Mouse (Mus musculus): Measurements from ENCODE around the gene Abcc5.
"Not testable (repeated sequence)": the region's sequence is repeated elsewhere in the genome, so short reads cannot be mapped to it uniquely, and the experiment has no call there.

GRCm38 (mm10) chr16:20361496-20361895 is 64.7 kb downstream of the Abcc5 start:
- not testable (repeated sequence) for TF ChIP-seq CTCF (IDR thresholded peaks at IDR 0.05; ENCODE audit: borderline replicate concordance, extremely low read depth, insufficient read depth, insufficient read length); POLR2A (IDR thresholded peaks at IDR 0.05; ENCODE audit: borderline replicate concordance, extremely low read depth, insufficient read depth, insufficient read length, poor library complexity, severe bottlenecking)
